Mouse (Mus musculus) neural tube, embryonic 12.5 days (tissue): ENCODE data around the gene A830018L16Rik. TPM values are rescaled to one million over a fixed set of nuclear protein-coding genes. Genes with fewer than 3 reads are reported as not detected.
A peak's percentile ranks its signal among the peaks of the same experiment; 100 is the strongest.
"Not testable (repeated sequence)": the region's sequence is repeated elsewhere in the genome, so short reads cannot be mapped to it uniquely, and the experiment has no call there.

Experiments
- ATAC-seq: fragments of 200-750 bp; cut with Nextera tagmentation; 2 replicates; pipeline ENCODE4 v1.8.0; 2017; ENCODE audit warnings: low read depth, mild to moderate bottlenecking, moderate TSS enrichment, moderate library complexity; ENCODE audit not compliant: low FRiP score
- H3K27ac ChIP-seq: fragments of 300-500 bp; sonication (generic); 2 replicates; pipeline ENCODE4 v1.5.1; 2016
- H3K27me3 ChIP-seq: fragments of 300-500 bp; sonication (generic); replicated peaks from 2 replicates; pipeline ENCODE4 v1.6.1; 2016; ENCODE audit warnings: mild to moderate bottlenecking
- H3K36me3 ChIP-seq: fragments of 300-500 bp; sonication (generic); 2 replicates; pipeline ENCODE4 v1.6.1; 2016; ENCODE audit warnings: mild to moderate bottlenecking
- H3K4me1 ChIP-seq: fragments of 300-500 bp; sonication (generic); 2 replicates; pipeline ENCODE4 v1.6.1; 2016
- H3K4me2 ChIP-seq: fragments of 300-500 bp; sonication (generic); replicated peaks from 2 replicates; pipeline ENCODE4 v1.6.1; 2016; ENCODE audit warnings: mild to moderate bottlenecking
- H3K4me3 ChIP-seq: fragments of 300-500 bp; sonication (generic); 2 replicates; pipeline ENCODE4 v1.5.1; 2016
- H3K9ac ChIP-seq: fragments of 300-500 bp; sonication (generic); 2 replicates; pipeline ENCODE4 v1.6.1; 2016; ENCODE audit warnings: mild to moderate bottlenecking
- H3K9me3 ChIP-seq: fragments of 300-500 bp; sonication (generic); 2 replicates; pipeline ENCODE4 v1.6.1; 2016; ENCODE audit warnings: mild to moderate bottlenecking
- WGBS: fragments of 180-500 bp; shearing (Covaris S2); methylation state at CpG from one replicate; pipeline ENCODE4 v1.1.7; 2016; 5-methylcytosine and 5-hydroxymethylcytosine counted together
- polyA plus RNA-seq: library from polyadenylated mRNA; unstranded; fragments of >200 nt; fragmentation: Nextera tagmentation; extraction: Ambion mirVana; gene quantifications from 2 replicates; pipeline ENCODE4 v1.2.1, GENCODE M21; 2016

The A830018L16Rik gene
- polyA plus RNA-seq, 1 experiment from 2014 or later: 3.7 TPM

DNA sequence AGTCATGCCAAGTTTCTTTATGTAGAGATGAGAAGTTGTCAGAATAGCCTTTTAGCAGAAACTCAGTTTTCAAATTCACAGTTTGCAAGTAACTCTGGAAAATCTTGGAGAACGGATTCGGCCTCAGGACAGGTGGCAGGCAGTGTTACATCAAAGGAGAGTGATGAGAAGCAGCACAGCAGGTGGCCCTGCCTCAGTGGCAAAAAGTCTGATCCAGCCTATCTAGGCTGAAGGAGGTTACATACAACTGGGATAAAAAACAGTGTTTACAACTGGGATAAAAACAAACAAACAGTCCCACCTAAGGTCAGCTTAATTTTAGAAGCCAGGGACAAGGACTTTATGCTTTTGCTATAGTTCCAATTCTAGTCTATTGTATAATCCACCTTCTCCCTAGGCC, 79.0 kb downstream of the A830018L16Rik start:
- WGBS: 77% methylated on average over 2 of the region's 2 CpGs
- no peak overlapping the region for H3K4me2 ChIP-seq
- no peaks in the 10 kb centered on the region for H3K4me1 ChIP-seq
- no peak for ATAC-seq
- no peak overlapping the region for H3K4me3 ChIP-seq
- H3K36me3 ChIP-seq: no peaks in the 10 kb centered on the region
- no peak overlapping the region for H3K9ac ChIP-seq
- no peaks in the 10 kb centered on the region for H3K9me3 ChIP-seq
- H3K27ac ChIP-seq: no peak overlapping the region
- no peaks in the 10 kb centered on the region for H3K27me3 ChIP-seq

DNA sequence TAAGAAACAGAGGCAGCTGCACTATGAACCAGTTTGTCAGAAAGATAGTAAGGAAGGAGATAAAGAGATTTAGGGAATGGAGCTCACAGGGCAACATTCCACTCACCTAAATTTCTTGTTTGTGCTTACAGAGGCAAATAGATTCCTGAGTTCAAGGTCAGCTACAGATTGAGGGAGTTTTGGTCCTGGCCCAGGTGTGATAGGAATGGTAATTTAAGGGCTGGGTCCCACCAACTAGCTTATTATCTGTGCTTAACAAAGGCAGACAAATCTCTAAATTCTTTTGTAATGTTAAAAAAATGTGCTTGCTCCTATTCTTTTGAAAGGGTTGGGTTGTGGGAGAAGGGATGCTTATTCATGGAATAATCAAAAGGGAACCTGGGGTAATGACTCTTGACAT, 87.7 kb downstream of the A830018L16Rik start:
- H3K4me3 ChIP-seq: no peak overlapping the region
- ATAC-seq: no peak

DNA sequence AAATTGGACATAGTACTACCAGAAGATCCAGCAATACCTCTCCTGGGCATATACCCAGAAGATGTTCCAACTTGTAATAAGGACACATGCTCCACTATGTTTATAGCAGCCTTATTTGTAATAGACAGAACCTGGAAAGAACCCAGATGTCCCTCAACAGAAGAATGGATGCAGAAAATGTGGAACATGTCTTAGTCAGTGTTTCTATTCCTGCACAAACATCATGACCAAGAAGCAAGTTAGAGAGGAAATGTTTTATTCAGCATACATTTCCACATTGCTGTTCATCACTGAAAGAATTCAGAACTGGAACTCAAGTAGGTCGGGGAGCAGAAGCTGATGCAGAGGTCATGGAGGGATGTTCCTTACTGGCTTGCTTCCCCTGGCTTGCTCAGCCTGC, 135.9 kb downstream of the A830018L16Rik start:
- WGBS: 84% methylated on average over 1 of the region's 1 CpGs
- not testable (repeated sequence) for H3K27me3 ChIP-seq, H3K9ac ChIP-seq, H3K4me2 ChIP-seq, H3K27ac ChIP-seq, H3K9me3 ChIP-seq, ATAC-seq, H3K4me1 ChIP-seq, H3K36me3 ChIP-seq, H3K4me3 ChIP-seq

More for the DNA sequence above, 87.7 kb downstream of the A830018L16Rik start:
- no peaks in the 10 kb centered on the region for H3K4me1 ChIP-seq
- no peak overlapping the region for H3K9ac ChIP-seq
- H3K27me3 ChIP-seq: no peaks in the 10 kb centered on the region
- no peak overlapping the region for H3K27ac ChIP-seq
- H3K4me2 ChIP-seq: no peak overlapping the region
- H3K36me3 ChIP-seq: no peaks in the 10 kb centered on the region
- H3K9me3 ChIP-seq: no peaks in the 10 kb centered on the region

DNA sequence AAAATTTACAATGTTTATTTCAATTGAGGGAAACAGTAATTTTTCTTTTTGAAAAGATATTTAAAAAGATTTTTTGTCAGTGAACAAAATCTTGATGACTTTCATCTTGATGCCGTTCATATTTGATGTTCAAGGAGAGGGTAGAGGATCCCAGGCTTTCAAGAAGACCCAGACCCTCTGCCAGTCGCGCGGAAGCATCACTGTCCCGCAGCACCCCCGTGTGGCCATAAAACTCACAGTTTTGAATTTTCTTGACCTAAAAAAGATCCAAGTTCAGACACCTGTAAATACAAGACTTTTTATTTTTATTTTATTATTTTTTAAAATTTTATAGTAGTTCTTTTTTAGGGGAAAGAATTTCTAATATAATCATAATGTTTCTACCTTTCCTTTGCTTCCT, 151.4 kb downstream of the A830018L16Rik start:
- no peak overlapping the region for H3K9ac ChIP-seq
- no peak overlapping the region for H3K4me2 ChIP-seq
- H3K4me3 ChIP-seq: no peak overlapping the region
- no peaks in the 10 kb centered on the region for H3K27me3 ChIP-seq
- H3K9me3 ChIP-seq: no peaks in the 10 kb centered on the region
- H3K36me3 ChIP-seq: no peaks in the 10 kb centered on the region
- peak; percentile 69; the same call in 1 of the 2 replicates for ATAC-seq
- H3K27ac ChIP-seq: no peak overlapping the region
- 16% methylated on average over 6 of the region's 6 CpGs for WGBS
- no peaks in the 10 kb centered on the region for H3K4me1 ChIP-seq

DNA sequence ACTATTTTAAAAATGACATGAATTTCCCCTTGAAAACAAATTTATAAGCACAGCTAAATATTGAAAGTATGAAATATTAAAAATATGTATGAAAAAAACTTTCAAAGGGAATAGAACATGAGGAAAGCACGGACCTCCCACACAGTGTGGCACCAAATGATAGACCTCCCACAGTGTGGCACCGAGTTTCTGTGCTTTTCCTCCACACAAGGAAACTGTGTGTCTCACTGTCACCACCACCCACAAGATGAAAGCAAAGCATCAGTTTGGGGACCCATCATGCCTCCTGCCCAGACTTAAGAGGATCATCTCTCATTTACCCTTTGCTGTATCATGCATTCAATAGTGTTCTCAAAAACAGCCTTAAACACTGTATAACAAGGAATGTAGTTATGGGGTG, 152.8 kb downstream of the A830018L16Rik start:
- H3K9ac ChIP-seq: no peak overlapping the region
- ATAC-seq: no peak
- H3K27ac ChIP-seq: no peak overlapping the region
- no peaks in the 10 kb centered on the region for H3K4me1 ChIP-seq
- H3K4me2 ChIP-seq: no peak overlapping the region
- H3K9me3 ChIP-seq: no peaks in the 10 kb centered on the region
- WGBS: 80% methylated on average over 2 of the region's 2 CpGs
- no peaks in the 10 kb centered on the region for H3K27me3 ChIP-seq
- H3K4me3 ChIP-seq: no peak overlapping the region
- no peaks in the 10 kb centered on the region for H3K36me3 ChIP-seq

DNA sequence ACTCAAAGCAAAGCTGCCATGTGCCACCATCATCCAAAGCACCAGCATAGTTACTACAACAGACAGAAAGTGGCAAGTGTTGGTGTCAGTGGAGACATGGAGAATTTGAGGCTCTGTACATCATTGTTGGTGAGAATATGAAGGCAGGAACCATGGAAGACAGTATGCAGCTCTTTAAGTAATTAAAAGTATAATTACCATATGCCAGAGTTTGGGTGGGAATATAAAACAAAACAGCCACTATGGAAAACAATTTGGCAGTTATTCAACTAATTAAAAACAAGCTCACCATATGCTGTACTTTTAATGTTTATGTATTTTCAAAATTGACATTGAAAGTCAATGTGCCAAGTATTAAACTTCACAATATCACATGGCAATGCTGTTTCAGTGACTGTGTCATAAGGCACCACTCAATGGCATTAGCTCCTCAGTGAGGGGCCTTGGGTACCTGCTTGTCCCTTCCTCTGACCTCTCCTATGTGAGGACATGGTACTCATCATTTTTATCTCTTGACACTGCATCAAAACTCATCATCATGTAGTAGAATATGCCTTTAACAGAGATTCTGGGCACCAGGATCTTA, 153.5 kb downstream of the A830018L16Rik start:
- no peak overlapping the region for H3K4me2 ChIP-seq
- no peaks in the 10 kb centered on the region for H3K36me3 ChIP-seq
- H3K27ac ChIP-seq: no peak overlapping the region
- H3K4me3 ChIP-seq: no peak overlapping the region
- H3K4me1 ChIP-seq: no peaks in the 10 kb centered on the region
- H3K27me3 ChIP-seq: no peaks in the 10 kb centered on the region
- no peak for ATAC-seq
- H3K9ac ChIP-seq: no peak overlapping the region
- no peaks in the 10 kb centered on the region for H3K9me3 ChIP-seq

DNA sequence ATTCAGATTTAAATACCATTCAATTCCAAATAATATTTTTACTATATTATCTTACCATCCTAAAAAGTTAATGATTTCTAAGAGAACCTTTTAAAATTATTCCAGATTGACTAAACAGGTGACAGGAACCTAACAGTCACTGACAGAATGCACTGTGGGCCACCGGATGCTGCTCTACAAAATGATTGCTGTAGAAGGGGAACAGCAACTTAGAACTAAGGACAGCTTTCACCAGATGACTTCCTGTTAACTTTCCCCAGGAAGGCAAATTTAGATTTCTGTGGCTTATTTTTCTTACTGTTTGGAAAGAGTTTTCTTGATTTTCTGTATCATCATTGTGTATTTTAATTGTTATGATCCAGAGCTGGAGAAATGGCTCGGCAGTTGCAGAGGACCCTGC, 156.4 kb downstream of the A830018L16Rik start:
- WGBS: 92% methylated on average over 2 of the region's 2 CpGs

DNA sequence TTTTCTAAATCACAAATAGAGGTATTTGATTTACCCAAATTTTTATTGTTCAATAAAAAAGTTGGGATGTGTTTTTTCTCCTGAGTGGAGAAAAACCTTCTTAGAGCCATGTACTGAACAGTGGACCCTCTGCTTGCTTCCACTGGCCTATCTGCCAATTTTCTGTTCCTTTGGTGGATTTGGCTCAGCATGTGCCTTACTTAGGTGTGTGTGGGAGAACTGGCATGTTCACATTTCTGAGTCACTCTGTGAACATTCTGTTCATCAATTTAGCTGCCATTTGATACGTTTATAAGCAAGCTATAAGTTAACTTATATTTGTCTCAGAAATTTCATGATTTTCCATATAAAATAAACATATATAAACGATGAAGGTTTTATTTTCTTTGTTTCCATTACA, 159.6 kb downstream of the A830018L16Rik start:
- 86% methylated on average over 2 of the region's 2 CpGs for WGBS
- Histone ChIP-seq H3K36me3 (no peaks in the 10 kb centered on the region), H3K4me2 (no peak overlapping the region), H3K27ac (no peak overlapping the region), H3K9ac (no peak overlapping the region), H3K4me1 (no peaks in the 10 kb centered on the region), H3K9me3 (no peaks in the 10 kb centered on the region), H3K27me3 (no peaks in the 10 kb centered on the region), H3K4me3 (no peak overlapping the region)
- ATAC-seq: no peak

More for the DNA sequence above, 156.4 kb downstream of the A830018L16Rik start:
- Histone ChIP-seq H3K4me2 (no peak overlapping the region), H3K36me3 (no peaks in the 10 kb centered on the region), H3K4me3 (no peak overlapping the region), H3K9ac (no peak overlapping the region), H3K4me1 (no peaks in the 10 kb centered on the region), H3K9me3 (no peaks in the 10 kb centered on the region), H3K27ac (no peak overlapping the region), H3K27me3 (no peaks in the 10 kb centered on the region)
- no peak for ATAC-seq

DNA sequence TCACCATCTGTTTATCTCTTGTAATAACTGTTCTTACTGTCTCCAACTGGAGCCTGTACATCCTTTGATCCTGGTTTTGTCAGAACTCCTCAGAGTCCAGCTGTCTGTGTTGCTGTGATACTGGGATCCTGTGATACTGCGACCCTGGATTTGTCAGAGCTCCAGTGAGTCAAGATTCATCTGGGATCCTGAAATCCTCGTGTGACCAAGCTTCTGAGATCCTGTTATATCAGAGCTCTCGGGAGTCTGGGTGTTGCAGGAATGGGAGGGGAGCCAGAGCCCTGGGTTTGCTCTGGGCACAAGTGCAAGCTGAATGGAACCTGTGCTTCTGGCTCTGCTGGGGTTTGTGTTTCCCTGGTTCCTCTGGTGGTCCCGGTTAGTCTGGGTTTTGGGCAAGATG, 166.1 kb downstream of the A830018L16Rik start:
- Histone ChIP-seq H3K4me2 (no peak overlapping the region), H3K4me3 (no peak overlapping the region), H3K4me1 (no peaks in the 10 kb centered on the region), H3K27me3 (no peaks in the 10 kb centered on the region), H3K27ac (no peak overlapping the region), H3K36me3 (no peaks in the 10 kb centered on the region), H3K9ac (no peak overlapping the region), H3K9me3 (no peaks in the 10 kb centered on the region)
- no peak for ATAC-seq
- WGBS: 79% methylated on average over 4 of the region's 4 CpGs

DNA sequence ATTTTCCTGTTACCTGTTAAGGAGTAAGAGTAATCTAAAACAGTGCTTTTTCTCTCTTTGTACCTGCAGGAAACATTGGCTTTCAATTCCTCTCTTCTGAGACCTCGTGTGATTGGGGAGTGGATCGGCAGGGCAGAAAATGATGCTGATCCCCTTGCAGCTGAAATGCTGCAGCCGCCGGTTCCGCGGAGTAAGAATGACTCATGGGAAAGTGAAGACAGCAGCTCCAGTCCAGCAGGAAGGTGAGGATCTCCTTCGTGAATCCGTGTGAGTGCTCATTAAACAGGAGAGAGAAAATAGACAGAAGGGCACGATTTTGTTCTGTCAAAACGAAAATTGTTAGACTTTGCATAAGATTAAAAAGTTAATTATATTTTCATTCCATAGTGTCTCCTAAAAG, 174.4 kb downstream of the A830018L16Rik start:
- no peaks in the 10 kb centered on the region for H3K9me3 ChIP-seq
- H3K4me2 ChIP-seq: no peak overlapping the region
- 81% methylated on average over 10 of the region's 10 CpGs for WGBS
- H3K27me3 ChIP-seq: no peaks in the 10 kb centered on the region
- H3K4me1 ChIP-seq: no peaks in the 10 kb centered on the region
- no peak for ATAC-seq
- no peak overlapping the region for H3K27ac ChIP-seq
- no peak overlapping the region for H3K4me3 ChIP-seq
- no peaks in the 10 kb centered on the region for H3K36me3 ChIP-seq
- no peak overlapping the region for H3K9ac ChIP-seq

DNA sequence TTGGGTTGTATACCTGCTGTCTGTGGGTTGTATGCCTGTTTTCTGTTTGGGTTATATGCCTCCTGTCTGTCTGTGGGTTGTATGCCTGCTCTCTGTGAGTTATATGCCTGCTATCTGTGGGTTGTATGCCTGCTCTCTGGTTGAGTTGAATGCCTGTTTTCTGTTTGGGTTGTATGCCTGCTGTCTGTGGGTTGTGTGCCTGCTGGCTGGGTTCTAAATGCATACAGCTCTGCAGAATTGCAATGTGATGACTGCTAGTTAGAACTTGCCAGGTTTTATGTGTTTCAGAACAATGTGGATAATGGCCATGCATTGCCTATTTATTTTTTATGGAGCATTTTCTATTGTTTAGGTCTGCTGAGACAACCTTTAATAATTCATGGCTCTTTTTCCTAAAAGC, 236.2 kb downstream of the A830018L16Rik start:
- H3K36me3 ChIP-seq: no peaks in the 10 kb centered on the region
- no peak overlapping the region for H3K4me2 ChIP-seq
- no peak for ATAC-seq
- H3K4me3 ChIP-seq: no peak overlapping the region
- no peaks in the 10 kb centered on the region for H3K27me3 ChIP-seq
- H3K4me1 ChIP-seq: no peaks in the 10 kb centered on the region
- no peaks in the 10 kb centered on the region for H3K9me3 ChIP-seq
- no peak overlapping the region for H3K9ac ChIP-seq
- no peak overlapping the region for H3K27ac ChIP-seq

DNA sequence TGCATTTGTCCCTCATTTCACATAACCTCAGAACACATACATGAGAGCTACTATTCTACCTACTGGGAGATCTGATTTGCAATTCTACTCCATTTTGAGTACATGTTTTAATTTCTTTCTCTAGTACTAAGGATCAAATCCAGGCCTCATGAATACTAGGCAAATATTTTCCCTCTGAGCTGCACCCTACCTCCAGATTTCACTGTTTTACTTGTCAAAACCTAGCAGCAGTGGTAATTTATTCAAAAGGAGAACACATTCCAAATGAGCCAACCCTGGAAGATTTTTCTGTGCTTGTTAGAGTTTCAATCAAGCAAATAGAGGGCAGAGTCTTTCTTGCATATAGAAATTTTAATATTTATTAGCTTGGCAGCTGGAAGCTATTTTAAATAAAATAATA, 238.9 kb downstream of the A830018L16Rik start:
- no peak overlapping the region for H3K27ac ChIP-seq
- H3K4me1 ChIP-seq: no peaks in the 10 kb centered on the region
- H3K36me3 ChIP-seq: no peaks in the 10 kb centered on the region
- H3K4me2 ChIP-seq: no peak overlapping the region
- no peak overlapping the region for H3K9ac ChIP-seq
- H3K4me3 ChIP-seq: no peak overlapping the region
- H3K9me3 ChIP-seq: no peaks in the 10 kb centered on the region
- H3K27me3 ChIP-seq: no peaks in the 10 kb centered on the region
- no peak for ATAC-seq

DNA sequence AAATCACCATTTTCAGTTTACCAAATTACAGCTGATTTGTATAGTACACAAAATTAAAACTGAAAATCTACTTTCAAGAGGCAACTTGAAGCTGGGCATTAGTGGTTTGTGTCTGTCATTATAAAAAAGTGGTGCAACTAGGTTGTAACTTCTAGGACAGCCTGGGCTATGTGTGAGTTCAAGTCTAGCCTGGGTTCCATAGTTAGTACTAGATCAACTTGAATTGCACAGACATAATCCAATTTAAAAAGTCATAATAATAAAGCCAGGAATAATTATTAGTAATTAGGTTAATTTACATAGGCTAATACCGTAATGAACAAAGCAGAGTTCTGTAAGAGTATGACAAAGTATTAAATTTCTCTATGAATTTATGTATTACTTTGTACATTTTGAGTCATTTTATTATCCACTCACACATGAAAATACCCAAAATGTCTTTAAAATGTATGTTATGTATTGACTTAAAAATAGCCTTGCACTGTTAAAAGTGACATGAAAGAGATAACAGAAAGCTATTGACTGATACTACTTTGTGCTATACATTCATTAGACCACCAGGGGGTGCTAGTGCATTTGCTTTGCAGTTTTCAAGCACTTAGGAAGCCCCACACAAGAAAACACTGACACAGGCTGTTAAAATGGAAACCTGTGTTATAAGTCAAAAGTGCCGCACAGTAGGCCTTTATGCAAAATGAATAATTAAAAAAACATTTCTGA, 243.6 kb downstream of the A830018L16Rik start:
- no peaks in the 10 kb centered on the region for H3K9me3 ChIP-seq
- no peaks in the 10 kb centered on the region for H3K36me3 ChIP-seq
- no peak overlapping the region for H3K4me3 ChIP-seq
- no peaks in the 10 kb centered on the region for H3K4me1 ChIP-seq
- no peak overlapping the region for H3K4me2 ChIP-seq
- no peak overlapping the region for H3K27ac ChIP-seq
- H3K9ac ChIP-seq: no peak overlapping the region
- H3K27me3 ChIP-seq: no peaks in the 10 kb centered on the region
- 58% methylated on average over 2 of the region's 2 CpGs for WGBS
- ATAC-seq: peak; percentile 84
